Mouse (Mus musculus): ENCODE results near the gene Mpp3. TPM values are rescaled to one million over a fixed set of nuclear protein-coding genes. Genes with fewer than 3 reads are reported as not detected.
A peak's percentile ranks its signal among the peaks of the same experiment; 100 is the strongest.

Gene Mpp3
- total and polyA plus RNA-seq, 3 experiments: 0.12 to 3.8 (median 0.31) TPM

- Histone ChIP-seq H3K4me3 (replicated peaks in 1 of 3; ENCODE audit: low read depth in 2 of 3, low read length in 2 of 3, poor library complexity in 1 of 3) (peak overlapping the region in 1 of 3 experiments; percentile 58), H3K36me3 (replicated peaks in 1 of 2; ENCODE audit: control insufficient read depth in 1 of 2, insufficient read depth in 1 of 2, low read length in 1 of 2) (no peaks in the 10 kb centered on the region), H3K27ac (ENCODE audit: insufficient read depth, low read depth) (no peak overlapping the region), H3K79me2 (replicated peaks; ENCODE audit: control insufficient read depth, extremely low read depth, insufficient read depth, poor library complexity, severe bottlenecking) (no peaks in the 10 kb centered on the region), H3K4me2 (ENCODE audit: insufficient read depth, low read depth, poor library complexity, severe bottlenecking) (peak overlapping the region; percentile 81), H3K9me3 (replicated peaks; ENCODE audit: low read length) (no peaks in the 10 kb centered on the region), H3K4me1 (ENCODE audit: control insufficient read depth in 1 of 2, insufficient read depth in 2 of 2) (peaks cover 0 to 2% of the 10 kb centered on the region in 2 experiments; a peak in 2 of 4 replicates), H3K27me3 (replicated peaks) (peaks cover 84% of the 10 kb centered on the region), H3K9ac (ENCODE audit: insufficient read depth, low read depth) (peak overlapping the region; percentile 4; the same call in 1 of the 2 replicates)
- in situ Hi-C loops (cut with MboI; ENCODE audit: low pct_ligation_motif_present, low pct_unique_long_range_greater_than_20kb, low sequenced_read_pairs) (no loop called here), dilution Hi-C loops (cut with MboI; ENCODE audit: extremely low pct_ligation_motif_present, extremely low pct_unique_long_range_greater_than_20kb, low sequenced_read_pairs) (no loop called here)
- TF ChIP-seq MYC (IDR thresholded peaks at IDR 0.05; ENCODE audit: low read depth, low read length) (peak; percentile 52), MAX (IDR thresholded peaks at IDR 0.05; ENCODE audit: low read length) (peak; percentile 43; the same call in 1 of the 2 replicates), PAX5 (IDR thresholded peaks at IDR 0.05; ENCODE audit: low read length) (no peak)
- DNase-seq (ENCODE audit: extremely low read depth): no peak
Measured at GRCm38 (mm10) chr11:102025991-102026660, 2.1 kb downstream of the Mpp3 start.

GRCm38 (mm10) chr11:102025354-102025753, 2.9 kb downstream of the Mpp3 start:
- Histone ChIP-seq H3K79me2 (replicated peaks; ENCODE audit: control insufficient read depth, extremely low read depth, insufficient read depth, poor library complexity, severe bottlenecking) (no peaks in the 10 kb centered on the region), H3K4me1 (ENCODE audit: control insufficient read depth in 1 of 2, insufficient read depth in 2 of 2) (peaks cover 0 to 2% of the 10 kb centered on the region in 2 experiments; a peak in 2 of 4 replicates), H3K27ac (ENCODE audit: insufficient read depth, low read depth) (no peak overlapping the region), H3K9ac (ENCODE audit: insufficient read depth, low read depth) (no peak overlapping the region), H3K9me3 (replicated peaks; ENCODE audit: low read length) (no peaks in the 10 kb centered on the region), H3K4me2 (ENCODE audit: insufficient read depth, low read depth, poor library complexity, severe bottlenecking) (no peak overlapping the region), H3K36me3 (replicated peaks in 1 of 2; ENCODE audit: control insufficient read depth in 1 of 2, insufficient read depth in 1 of 2, low read length in 1 of 2) (no peaks in the 10 kb centered on the region), H3K27me3 (replicated peaks) (peaks cover 85% of the 10 kb centered on the region), H3K4me3 (replicated peaks in 1 of 3; ENCODE audit: low read depth in 2 of 3, low read length in 2 of 3, poor library complexity in 1 of 3) (no peak overlapping the region)
- TF ChIP-seq ZC3H11A (IDR thresholded peaks at IDR 0.05; ENCODE audit: low read depth, low read length) (no peak), MAFK (IDR thresholded peaks at IDR 0.05; ENCODE audit: insufficient replicate concordance, low read length) (no peak), POLR2AphosphoS2 (IDR thresholded peaks at IDR 0.05; ENCODE audit: low read depth, low read length) (no peak), ETS1 (conservative IDR thresholded peaks at IDR 0.05; ENCODE audit: low read depth, low read length) (no peak), E2F4 (IDR thresholded peaks at IDR 0.05; ENCODE audit: insufficient replicate concordance, low read depth, low read length) (no peak), CHD2 (IDR thresholded peaks at IDR 0.05; ENCODE audit: low read length) (no peak), TBP (conservative IDR thresholded peaks at IDR 0.05; ENCODE audit: low read depth, low read length) (no peak), USF1 (IDR thresholded peaks at IDR 0.05; ENCODE audit: low read depth, low read length) (no peak), USF2 (conservative IDR thresholded peaks at IDR 0.05; ENCODE audit: low read depth, low read length) (no peak), PAX5 (IDR thresholded peaks at IDR 0.05; ENCODE audit: low read length) (no peak), SMC3 (IDR thresholded peaks at IDR 0.05; ENCODE audit: low read depth, low read length) (no peak), IRF4 (IDR thresholded peaks at IDR 0.05; ENCODE audit: low read depth, low read length) (no peak), UBTF (IDR thresholded peaks at IDR 0.05; ENCODE audit: low read depth, low read length) (no peak), RAD21 (IDR thresholded peaks at IDR 0.05; ENCODE audit: low read depth, low read length) (no peak), CHD1 (IDR thresholded peaks at IDR 0.05; ENCODE audit: low read depth, low read length) (no peak), ZKSCAN1 (IDR thresholded peaks at IDR 0.05; ENCODE audit: borderline replicate concordance, low read depth, low read length) (no peak), SIN3A (IDR thresholded peaks at IDR 0.05; ENCODE audit: low read length) (no peak), MXI1 (IDR thresholded peaks at IDR 0.05; ENCODE audit: low read depth, low read length) (no peak), ELF1 (IDR thresholded peaks at IDR 0.05; ENCODE audit: low read depth, low read length) (no peak)
- dilution Hi-C loops (cut with MboI; ENCODE audit: extremely low pct_ligation_motif_present, extremely low pct_unique_long_range_greater_than_20kb, low sequenced_read_pairs): no loop called here
- DNase-seq (ENCODE audit: extremely low read depth): no peak
- in situ Hi-C loops (cut with MboI; ENCODE audit: low pct_ligation_motif_present, low pct_unique_long_range_greater_than_20kb, low sequenced_read_pairs): no loop called here

Data from CH12.LX (cell line).